Mouse (Mus musculus) layer of hippocampus, adult 18-20 months (tissue): ENCODE results near the gene Six3. TPM values are rescaled to one million over a fixed set of nuclear protein-coding genes. Genes with fewer than 3 reads are reported as not detected.
A peak's percentile ranks its signal among the peaks of the same experiment; 100 is the strongest.

Experiments
- DNase-seq, 2 experiments: peaks; one replicate each; pipeline ENCODE4 v3.0.0; 2022; ENCODE audit warnings: low spot score in 2 of 2
- total RNA-seq, 2 experiments: library from RNA; stranded (reverse); gene quantifications; 2 replicates each; pipeline ENCODE4 v1.2.3; 2021

The Six3 gene
- total RNA-seq, 2 experiments from 2014 or later = 0.28 to 0.30 TPM

DNA sequence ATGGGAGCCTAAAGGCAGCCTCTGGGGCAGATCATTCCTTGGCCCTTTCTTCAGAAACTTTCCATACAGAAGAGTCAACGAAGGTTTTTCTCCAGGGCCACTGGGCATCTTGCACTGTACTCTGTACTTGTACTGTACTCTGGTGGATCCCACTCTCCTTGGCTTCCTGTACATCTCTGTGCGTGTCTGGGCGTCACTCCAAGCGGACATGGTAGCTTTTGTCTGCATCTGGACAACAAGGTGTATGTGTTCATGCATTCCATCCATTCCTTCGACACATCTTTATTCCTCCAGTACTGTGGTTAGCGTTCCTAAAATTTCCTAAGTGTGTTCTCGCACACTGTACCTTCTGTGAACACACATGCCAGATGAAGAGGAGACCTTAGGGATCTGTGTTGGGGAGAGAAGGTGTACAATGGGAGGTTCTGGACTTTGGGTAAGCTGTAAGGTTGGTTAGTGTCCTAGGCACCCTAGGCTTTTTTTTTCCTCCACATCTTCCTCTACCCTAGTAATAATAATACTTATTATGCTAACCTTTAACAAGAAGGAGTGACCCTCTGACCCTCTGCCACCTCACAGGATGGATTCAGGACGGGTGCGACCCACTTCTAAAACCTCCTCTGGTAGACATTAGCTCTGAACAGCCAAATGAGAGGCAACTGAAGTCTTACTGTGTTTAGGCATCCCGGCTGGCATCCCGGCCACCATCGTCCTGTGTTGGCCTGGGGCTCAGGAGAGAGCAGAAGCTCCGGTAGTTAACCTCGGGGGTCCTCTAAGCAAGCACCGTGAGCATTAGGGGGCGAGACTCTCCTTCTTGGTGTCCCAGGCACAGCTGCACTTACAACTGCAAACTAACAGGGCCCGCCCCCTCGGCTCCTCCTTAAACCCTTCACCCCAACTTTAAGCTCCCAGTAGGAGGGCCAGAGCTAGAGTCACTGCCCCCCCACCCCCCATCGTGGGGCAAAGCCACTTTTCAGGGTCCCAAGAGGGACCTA is 1.6 kb upstream of the Six3 start:
- no peak for DNase-seq

DNA sequence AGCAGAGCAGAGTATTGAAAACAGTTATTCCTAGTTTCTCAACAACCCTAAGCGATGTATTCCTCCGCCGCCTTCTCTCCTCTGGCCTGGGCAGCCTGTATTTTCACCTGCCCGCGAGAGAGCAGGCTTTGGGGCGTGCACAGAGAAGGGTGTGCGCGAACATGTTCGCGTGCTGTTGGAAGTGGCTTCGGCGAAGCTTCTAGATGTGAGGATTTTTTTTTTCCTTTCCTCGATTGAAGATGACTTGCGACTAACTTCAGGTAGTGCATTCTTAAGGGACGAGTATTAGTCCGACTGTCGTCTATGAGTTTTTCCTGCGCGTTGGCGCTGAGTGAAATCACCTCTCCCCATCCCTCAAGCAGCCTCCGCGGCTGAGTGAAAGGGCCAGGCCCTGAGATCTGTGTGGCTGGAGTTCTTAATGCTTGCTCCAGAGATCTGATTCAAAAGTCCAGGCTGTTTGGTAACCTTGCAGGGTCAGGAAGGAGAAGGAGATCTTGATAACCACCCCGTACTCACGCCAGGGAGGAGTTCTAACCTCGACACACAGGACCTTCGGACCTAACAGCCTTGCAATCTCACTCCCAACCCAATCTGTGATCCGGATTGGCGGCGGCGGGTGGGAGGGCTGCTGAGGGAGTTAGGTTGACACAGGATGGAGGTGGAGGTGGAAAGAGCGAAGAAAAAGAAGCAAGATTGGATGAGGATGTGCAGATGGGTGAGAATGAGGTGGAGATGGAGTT is 712 bp upstream of the Six3 start:
- DNase-seq = no peak

DNA sequence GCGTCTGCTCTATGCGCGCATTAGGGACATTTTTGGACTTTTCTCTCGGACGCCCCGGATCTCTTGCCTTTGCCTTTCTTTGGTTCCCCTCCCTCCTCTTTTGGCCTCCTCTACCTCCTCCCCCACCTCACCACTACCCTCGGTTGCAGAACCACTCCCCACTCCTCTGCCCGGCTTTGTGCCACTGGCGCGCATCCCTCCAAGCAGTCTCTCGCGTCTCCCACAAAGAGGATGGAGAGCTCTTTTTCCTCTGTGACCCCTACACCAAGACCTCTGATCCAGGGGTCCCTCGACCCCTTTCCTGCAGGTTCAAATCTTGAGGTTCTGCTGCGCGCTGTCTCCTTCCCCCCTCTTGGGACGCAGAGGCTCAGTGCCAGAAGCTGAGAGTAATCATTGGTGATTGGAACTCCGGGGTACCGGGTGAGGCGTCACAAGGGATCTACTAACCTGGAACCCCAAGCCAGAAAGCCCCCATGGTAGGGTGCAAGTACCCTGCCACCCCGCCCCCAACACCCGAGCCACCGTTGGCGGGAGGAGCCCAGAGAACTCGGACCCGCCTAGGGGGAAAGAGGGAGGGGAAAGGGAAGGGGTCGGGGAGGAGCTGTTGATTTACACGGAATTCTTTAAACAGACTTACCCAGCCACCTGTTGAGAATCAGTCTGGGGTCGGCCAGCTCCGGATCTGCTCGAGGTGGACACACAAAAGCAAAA is 758 bp downstream of the Six3 start:
- no peak for DNase-seq

DNA sequence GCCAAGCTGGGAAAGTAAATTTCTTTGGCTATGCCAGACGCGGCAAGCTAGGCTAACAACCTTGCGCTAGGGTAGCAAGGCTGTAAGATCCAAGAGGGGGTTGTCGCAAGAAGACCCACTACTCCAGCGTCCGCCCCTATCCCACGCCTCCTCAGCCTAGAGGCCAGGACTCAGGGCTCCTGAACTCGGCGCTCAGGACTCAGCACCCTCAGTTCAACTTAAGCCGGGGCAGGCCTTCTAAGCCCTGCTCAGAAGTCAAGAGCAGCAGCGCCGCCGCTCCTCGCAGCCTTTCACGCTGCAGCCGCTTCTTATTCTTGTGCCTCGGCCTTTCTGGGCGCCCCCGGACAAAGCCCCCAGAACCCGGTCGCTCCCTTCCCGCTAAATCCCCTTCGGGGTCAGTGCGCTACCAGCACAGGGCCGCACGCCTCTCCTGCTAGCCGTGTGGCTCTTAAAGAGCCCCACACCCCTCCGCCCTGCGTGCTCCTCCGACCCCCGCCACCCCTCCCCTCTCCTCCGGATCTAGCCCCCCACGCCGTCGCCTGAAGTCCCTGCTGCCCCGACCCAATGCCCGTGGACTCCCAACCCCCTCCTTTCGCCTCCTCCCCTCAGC is 1.4 kb downstream of the Six3 start:
- no peak for DNase-seq

DNA sequence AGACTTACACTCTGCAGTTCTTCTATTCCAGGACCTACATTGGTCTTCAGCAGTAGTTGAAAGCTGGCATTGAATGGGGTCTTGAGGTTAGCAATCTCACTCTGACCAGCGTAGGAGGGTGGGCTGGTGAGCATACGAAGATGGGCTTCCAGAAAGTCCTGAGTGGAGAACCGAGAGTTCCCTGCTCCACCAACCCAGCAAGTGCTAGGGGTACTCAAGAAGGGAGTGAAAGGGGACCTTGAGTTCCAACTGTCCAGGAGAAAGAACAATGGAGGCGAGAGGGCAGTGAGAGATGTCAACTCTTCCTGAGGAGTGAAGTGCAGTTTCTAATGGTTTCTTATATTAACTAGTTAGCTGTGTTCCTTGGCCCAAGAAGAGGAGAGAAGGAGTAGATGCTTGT is 2.2 kb downstream of the Six3 start:
- DNase-seq = no peak

- no peak for DNase-seq
Measured at GRCm38 (mm10) chr17:85616526-85617500, 3.4 kb downstream of the Six3 start.

GRCm38 (mm10) chr17:85617566-85618358 is 4.4 kb downstream of the Six3 start:
- no peak for DNase-seq

DNA sequence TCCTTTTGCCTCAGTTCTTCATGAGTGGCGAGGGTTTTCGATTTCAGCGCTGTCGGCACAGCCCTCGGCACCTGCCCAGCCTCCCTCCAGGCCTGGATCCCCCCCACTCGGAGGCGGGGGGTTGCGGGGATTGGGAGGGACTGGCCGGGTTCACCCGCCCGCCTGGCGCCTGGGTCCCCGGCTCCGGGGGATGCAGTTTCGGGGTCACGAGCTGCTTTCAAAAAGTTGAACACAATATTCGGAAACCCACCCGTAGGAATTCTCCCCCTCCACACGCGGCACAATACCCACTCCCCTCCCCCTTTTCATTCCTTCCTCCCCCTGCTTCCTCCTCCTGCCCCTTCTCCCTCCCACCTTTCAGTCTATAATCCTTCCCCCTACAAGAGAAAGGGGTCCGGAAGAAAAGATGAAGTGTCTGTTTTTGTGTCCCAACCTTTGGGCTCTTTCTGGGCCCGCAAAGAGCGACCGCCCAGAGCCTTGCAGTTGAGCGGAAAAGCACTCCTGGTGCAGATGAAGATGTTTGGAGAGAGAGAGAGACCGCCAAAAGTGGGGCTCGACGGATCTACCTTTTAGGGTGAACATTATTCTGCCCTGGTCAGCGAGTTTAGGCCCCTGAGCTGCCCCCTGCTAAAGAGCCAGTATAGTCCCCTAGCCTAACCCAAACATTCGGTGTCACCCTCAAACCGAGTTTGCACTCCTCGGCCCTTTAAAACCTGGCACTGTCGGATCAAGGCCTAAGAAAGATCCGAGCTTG is 5.1 kb downstream of the Six3 start:
- DNase-seq = no peak

- DNase-seq = no peak
Measured at GRCm38 (mm10) chr17:85619113-85620085, 6.0 kb downstream of the Six3 start.

GRCm38 (mm10) chr17:85620086-85620481 is 6.7 kb downstream of the Six3 start:
- no peak for DNase-seq

- peak; percentile 17 to 48 for DNase-seq
Measured at GRCm38 (mm10) chr17:85620680-85621504, 7.5 kb downstream of the Six3 start.

DNA sequence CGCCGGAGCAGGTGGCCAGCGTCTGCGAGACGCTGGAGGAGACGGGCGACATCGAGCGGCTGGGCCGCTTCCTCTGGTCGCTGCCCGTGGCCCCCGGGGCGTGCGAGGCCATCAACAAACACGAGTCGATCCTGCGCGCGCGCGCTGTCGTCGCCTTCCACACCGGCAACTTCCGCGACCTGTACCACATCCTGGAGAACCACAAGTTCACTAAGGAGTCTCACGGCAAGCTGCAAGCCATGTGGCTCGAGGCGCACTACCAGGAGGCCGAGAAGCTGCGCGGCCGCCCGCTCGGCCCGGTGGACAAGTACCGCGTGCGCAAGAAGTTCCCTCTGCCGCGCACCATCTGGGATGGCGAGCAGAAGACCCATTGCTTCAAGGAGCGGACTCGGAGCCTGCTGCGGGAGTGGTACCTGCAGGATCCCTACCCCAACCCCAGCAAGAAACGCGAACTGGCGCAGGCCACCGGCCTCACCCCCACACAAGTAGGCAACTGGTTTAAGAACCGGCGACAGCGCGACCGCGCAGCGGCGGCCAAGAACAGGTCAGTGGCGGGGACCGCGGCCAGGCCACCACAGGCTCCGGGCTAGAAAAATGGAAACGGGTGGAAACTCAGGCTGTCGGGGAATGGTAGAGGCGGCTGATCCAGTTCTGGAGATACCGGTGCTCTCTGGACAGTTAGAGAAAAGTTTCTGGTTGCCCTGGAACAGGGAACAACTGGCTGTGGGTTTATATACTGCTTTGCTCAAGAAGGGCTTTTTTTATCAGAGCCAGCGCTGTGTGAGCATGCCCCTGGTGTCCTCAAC is 8.3 kb downstream of the Six3 start:
- no peak for DNase-seq

DNA sequence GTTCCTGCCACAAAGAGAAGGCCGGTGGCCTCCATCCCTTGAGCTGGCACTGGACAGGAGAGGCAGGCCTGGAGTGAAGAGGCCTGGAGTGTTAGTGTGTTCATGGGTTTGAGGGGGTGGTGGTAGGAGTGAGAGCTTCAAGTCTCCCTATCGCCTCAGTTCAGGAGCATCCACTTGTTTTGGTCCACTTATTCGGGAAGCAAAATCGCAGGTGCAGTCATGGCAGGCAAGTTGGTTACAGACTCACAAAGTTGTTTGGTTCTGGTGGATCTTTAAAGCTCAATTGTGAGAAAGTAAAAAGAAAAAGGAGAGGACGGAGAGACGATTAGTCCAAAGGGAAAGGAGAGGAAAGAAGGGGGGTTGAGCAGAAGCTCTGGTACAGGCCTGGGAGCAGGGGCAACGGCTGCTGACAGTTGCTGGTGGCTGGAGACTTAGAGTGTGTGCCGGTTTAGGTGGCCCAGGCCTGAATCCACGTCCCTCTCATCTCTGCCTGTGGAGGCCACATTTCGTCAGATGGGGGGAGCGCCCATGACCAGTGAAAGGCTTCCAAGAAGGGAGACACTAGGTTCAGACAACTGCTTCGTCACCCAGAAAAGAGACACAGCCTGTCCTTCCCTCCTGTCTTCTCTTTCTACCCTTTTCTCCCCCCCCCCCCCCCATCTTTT is 9.2 kb downstream of the Six3 start:
- no peak for DNase-seq

DNA sequence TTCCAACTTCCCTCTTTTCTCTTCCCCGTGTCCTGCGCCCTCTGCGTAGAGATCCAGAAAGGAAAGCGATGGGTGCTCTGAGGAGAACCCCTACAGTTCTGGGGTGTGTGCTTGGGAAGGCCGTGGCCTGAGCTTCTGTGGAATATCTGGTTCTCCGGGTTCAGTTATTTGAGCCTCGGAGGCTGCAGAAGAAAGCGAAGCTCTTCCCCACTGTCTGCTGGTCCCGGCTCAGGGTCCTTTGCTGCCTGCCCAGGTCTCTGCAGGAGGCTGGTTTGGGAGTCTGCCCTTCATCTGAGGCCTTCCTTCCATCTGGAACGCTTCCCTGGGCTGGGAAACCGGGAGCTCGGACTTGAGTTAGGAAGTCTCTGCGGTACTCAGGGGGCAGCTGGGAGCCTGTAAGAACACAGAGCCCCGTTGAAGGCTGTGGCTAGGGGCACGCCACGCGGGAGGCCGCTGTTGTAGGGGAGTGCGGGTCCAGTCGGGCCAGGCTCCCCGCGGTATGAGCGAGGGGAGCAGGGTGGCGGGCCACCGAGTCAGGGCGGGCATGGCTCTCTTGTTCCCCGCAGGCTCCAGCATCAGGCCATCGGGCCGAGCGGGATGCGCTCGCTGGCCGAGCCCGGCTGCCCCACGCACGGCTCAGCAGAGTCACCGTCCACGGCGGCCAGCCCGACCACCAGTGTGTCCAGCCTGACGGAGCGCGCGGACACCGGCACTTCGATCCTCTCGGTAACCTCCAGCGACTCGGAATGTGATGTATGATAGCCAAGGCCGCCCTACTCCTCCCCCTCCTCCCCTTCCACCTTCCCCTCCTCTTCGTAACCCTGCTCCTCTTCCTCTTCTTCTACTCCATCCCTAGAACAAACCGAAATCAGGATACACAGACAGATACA is 10.0 kb downstream of the Six3 start:
- DNase-seq = no peak
